Mouse (Mus musculus): ENCODE measurements around the gene Pigc.

- TF ChIP-seq CTCF (conservative IDR thresholded peaks at IDR 0.05; ENCODE audit: low read length) = peak; percentile 61
- TF ChIP-seq POU5F1 (IDR thresholded peaks at IDR 0.05; ENCODE audit: borderline replicate concordance, low read length) = no peak
- TF ChIP-seq NANOG (IDR thresholded peaks at IDR 0.05; ENCODE audit: borderline replicate concordance, low read length) = no peak
Measured at GRCm38 (mm10) chr1:161976255-161977182, 7.5 kb downstream of the Pigc start.

Measured in E14TG2a.4 (cell line).